Mouse (Mus musculus) limb, embryonic 14.5 days (tissue): Measurements from ENCODE around the gene Ppp1r18. TPM values are rescaled to one million over a fixed set of nuclear protein-coding genes. Genes with fewer than 3 reads are reported as not detected.

Experiments used
- ATAC-seq: fragments of 200-750 bp; cut with Nextera tagmentation; 2 replicates; pipeline ENCODE4 v1.8.0; 2017; ENCODE audit warnings: low read depth, moderate number of reproducible peaks, moderate TSS enrichment; ENCODE audit not compliant: low FRiP score
- DNase-seq: peaks from one replicate; pipeline ENCODE4 v3.0.0-alpha.2; 2015; ENCODE audit warnings: low spot score
- H3K27ac ChIP-seq: fragments of 300-500 bp; sonication (generic); replicated peaks from 2 replicates; pipeline ENCODE4 v1.5.1; 2014; ENCODE audit warnings: low read depth, mild to moderate bottlenecking, low read length, moderate library complexity, mixed read lengths
- H3K27me3 ChIP-seq: fragments of 300-500 bp; sonication (generic); 2 replicates; pipeline ENCODE4 v1.6.1; 2014; ENCODE audit warnings: low read length, mixed read lengths; ENCODE audit not compliant: control insufficient read depth, insufficient read depth
- H3K36me3 ChIP-seq: fragments of 300-500 bp; sonication (generic); 2 replicates; pipeline ENCODE4 v1.6.1; 2014; ENCODE audit warnings: mild to moderate bottlenecking, low read length, moderate library complexity, mixed read lengths; ENCODE audit not compliant: control insufficient read depth, insufficient read depth
- H3K4me1 ChIP-seq: fragments of 300-500 bp; sonication (generic); 2 replicates; pipeline ENCODE4 v1.6.1; 2014; ENCODE audit warnings: antibody characterized with exemption, low read length, mixed read lengths; ENCODE audit not compliant: control insufficient read depth, insufficient read depth
- H3K4me2 ChIP-seq: fragments of 300-500 bp; sonication (generic); replicated peaks from 2 replicates; pipeline ENCODE4 v1.6.1; 2014; ENCODE audit warnings: low read depth, mild to moderate bottlenecking, low read length, moderate library complexity; ENCODE audit not compliant: severe bottlenecking
- H3K4me3 ChIP-seq: fragments of 300-500 bp; sonication (generic); replicated peaks from 2 replicates; pipeline ENCODE4 v1.5.1; 2014; ENCODE audit warnings: low read length
- H3K9ac ChIP-seq: fragments of 300-500 bp; sonication (generic); 2 replicates; pipeline ENCODE4 v1.6.1; 2014; ENCODE audit warnings: mild to moderate bottlenecking, low read depth, low read length, moderate library complexity; ENCODE audit not compliant: severe bottlenecking
- H3K9me3 ChIP-seq: fragments of 300-500 bp; sonication (generic); 2 replicates; pipeline ENCODE4 v1.6.1; 2016; ENCODE audit warnings: low read length; ENCODE audit not compliant: control insufficient read depth
- POLR2A ChIP-seq: fragments of 200-500 bp; IDR thresholded peaks from 2 replicates; pipeline ENCODE4 v1.8.0; 2012; ENCODE audit warnings: inconsistent platforms, mild to moderate bottlenecking, moderate library complexity, borderline replicate concordance; ENCODE audit not compliant: insufficient read depth, insufficient read length; ENCODE audit errors: extremely low read depth
- WGBS: fragments of 180-500 bp; shearing (Covaris S2); extraction: QIAGEN DNeasy Blood & Tissue Kit; methylation state at CpG from one replicate; pipeline ENCODE4 v1.1.7; 2014; 5-methylcytosine and 5-hydroxymethylcytosine counted together
- polyA plus RNA-seq, 2 experiments: library from polyadenylated mRNA; depleted of rRNA in 1 of 2; stranded (reverse) in 1 of 2; unstranded in 1 of 2; fragments of >200 nt; fragmentation: Nextera tagmentation in 1 of 2; extraction: Ambion mirVana in 1 of 2; gene quantifications; 2 replicates each; pipeline versions ENCODE4 v1.2.1 to v1.2.3; 2012 to 2014

The Ppp1r18 gene
- polyA plus RNA-seq, 2 experiments = 26.3 to 47.2 TPM

DNA sequence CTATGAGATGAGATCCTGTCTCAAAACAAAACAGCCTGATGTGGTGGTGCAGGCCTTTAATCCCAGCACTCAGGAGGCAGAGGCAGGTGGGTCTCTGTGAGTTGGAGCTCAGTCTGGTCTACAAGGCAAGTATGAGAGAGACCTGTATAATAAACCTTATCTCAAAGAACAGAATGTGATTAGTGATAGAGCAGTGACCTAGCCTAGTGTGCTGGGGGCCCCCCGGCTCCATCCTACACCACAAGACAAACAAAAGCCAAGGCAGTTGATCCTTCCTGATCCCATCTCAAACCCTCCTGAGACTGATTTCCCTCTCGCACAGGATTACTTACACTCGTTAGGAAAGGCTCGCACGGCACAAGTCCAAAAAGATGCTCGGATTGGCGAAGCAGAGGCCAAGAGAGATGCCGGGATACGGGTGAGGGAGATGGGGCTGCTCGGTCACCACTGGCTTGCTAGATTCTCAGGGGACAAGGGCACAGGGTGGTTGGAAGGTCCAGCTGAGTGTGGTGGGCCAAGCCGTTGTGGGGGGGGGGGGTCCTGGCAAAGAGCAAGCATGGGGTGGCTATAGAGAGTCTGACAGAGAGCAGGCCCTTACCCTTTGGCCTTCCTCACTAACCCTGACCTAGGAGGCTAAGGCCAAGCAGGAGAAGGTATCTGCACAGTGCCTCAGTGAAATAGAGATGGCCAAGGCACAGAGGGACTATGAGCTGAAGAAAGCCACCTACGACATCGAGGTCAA is 40.1 kb upstream of the Ppp1r18 start:
- Histone ChIP-seq H3K9me3 (no peaks in the 10 kb centered on the region), H3K36me3 (peaks cover 23% of the 10 kb centered on the region), H3K27me3 (no peaks in the 10 kb centered on the region), H3K4me3 (no peak overlapping the region), H3K4me1 (peaks cover 21% of the 10 kb centered on the region; the same call in 1 of the 2 replicates), H3K27ac (no peak overlapping the region), H3K9ac (no peak overlapping the region), H3K4me2 (no peak overlapping the region)
- ATAC-seq (no peak), DNase-seq (no peak)
- WGBS = 93% methylated on average over 13 of the region's 13 CpGs
- TF ChIP-seq POLR2A = no peak

GRCm38 (mm10) chr17:35829737-35830136 is 35.7 kb upstream of the Ppp1r18 start:
- H3K36me3 ChIP-seq = peaks cover 64% of the 10 kb centered on the region
- peaks cover 12% of the 10 kb centered on the region for H3K4me1 ChIP-seq
- H3K9ac ChIP-seq = no peak overlapping the region; the same call in 1 of the 2 replicates
- H3K27ac ChIP-seq = no peak overlapping the region
- ATAC-seq = peak; percentile 70
- no peak for TF ChIP-seq POLR2A
- DNase-seq = peak; percentile 88
- H3K27me3 ChIP-seq = no peaks in the 10 kb centered on the region
- H3K4me3 ChIP-seq = peak overlapping the region; percentile 10; the same call in 1 of the 2 replicates
- 0 out of 2 replicates have a peak overlapping the region, but pooled peaks have one; percentile 27 for H3K4me2 ChIP-seq
- no peaks in the 10 kb centered on the region for H3K9me3 ChIP-seq
- WGBS = 1% methylated on average over 21 of the region's 21 CpGs

DNA sequence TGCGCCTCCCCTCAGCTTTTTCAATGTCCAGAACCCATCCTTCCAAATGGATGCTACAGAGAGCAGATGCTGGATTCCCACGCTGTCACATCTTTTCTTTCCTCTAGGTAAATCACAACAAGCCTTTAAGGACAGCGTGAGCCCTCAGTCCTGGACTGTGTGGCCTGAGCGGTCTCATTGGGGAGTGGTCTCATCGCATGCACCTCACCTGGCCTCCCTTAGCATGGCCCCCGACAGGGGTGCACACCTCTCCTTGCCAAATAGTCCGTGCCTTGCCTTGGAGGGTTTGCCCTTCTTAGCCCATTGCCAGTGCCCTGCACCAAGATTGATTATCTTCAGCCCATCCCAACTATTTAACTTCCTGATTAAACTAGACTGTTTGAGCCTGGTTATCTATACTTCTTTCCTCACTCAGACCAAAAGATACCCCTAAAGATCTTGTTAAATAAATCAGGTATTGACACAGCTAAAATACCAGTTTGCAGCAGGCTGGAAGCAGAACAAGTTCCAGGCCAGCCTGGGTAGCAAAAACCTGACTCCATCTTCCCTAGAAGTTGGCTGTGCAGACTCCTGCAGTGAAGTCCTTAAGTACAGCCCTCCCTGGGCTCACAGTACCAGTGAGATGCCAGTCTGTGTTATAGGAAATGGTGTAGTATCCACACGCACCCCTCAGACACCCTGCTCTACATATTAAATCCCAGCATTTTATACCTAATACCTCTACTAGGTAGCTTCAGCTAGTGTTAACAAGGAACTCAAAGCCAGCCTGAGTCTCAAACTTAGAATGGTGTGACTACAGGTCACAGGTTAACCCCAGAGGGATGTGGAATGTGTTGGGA is 32.8 kb upstream of the Ppp1r18 start:
- Histone ChIP-seq H3K4me3 (no peak overlapping the region), H3K4me1 (peaks cover 23% of the 10 kb centered on the region), H3K9ac (no peak overlapping the region), H3K9me3 (no peaks in the 10 kb centered on the region), H3K36me3 (peaks cover 66% of the 10 kb centered on the region), H3K27ac (no peak overlapping the region), H3K4me2 (no peak overlapping the region), H3K27me3 (no peaks in the 10 kb centered on the region)
- TF ChIP-seq POLR2A = no peak
- 65% methylated on average over 8 of the region's 8 CpGs for WGBS
- no peak for ATAC-seq
- no peak for DNase-seq

GRCm38 (mm10) chr17:35833239-35833751 is 32.1 kb upstream of the Ppp1r18 start:
- no peak overlapping the region for H3K4me2 ChIP-seq
- no peak overlapping the region for H3K9ac ChIP-seq
- peaks cover 23% of the 10 kb centered on the region for H3K4me1 ChIP-seq
- H3K27me3 ChIP-seq = no peaks in the 10 kb centered on the region
- no peak overlapping the region for H3K27ac ChIP-seq
- 21% methylated on average over 5 of the region's 5 CpGs for WGBS
- H3K9me3 ChIP-seq = no peaks in the 10 kb centered on the region
- peaks cover 63% of the 10 kb centered on the region for H3K36me3 ChIP-seq
- no peak overlapping the region for H3K4me3 ChIP-seq
- ATAC-seq (no peak), DNase-seq (no peak)
- TF ChIP-seq POLR2A = no peak

DNA sequence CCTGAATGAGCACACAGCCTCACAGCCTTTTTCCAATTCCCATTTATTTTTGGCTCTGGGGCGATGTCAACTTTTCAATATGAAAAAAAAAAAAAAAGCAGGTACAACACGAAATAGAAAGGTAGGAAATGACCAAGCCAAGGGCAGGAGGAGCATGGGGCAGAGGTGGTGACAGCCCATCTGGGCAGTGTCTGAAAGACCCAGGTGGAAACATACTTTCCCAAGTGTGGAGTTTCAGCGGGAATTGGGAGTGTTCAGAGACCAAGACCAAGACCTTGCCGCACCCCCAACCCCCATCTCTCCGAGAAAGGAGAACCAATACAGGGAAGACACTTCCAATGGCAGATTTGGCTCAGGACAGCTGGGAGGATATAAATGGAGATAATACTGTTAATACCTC is 31.5 kb upstream of the Ppp1r18 start:
- peaks cover 23% of the 10 kb centered on the region for H3K4me1 ChIP-seq
- H3K27me3 ChIP-seq = no peaks in the 10 kb centered on the region
- H3K9ac ChIP-seq = no peak overlapping the region
- DNase-seq = no peak
- no peak overlapping the region for H3K27ac ChIP-seq
- H3K36me3 ChIP-seq = peaks cover 63% of the 10 kb centered on the region
- no peak for TF ChIP-seq POLR2A
- no peaks in the 10 kb centered on the region for H3K9me3 ChIP-seq
- H3K4me3 ChIP-seq = 0 out of 2 replicates have a peak overlapping the region, but pooled peaks have one; percentile 52
- no peak overlapping the region for H3K4me2 ChIP-seq
- no peak for ATAC-seq
- WGBS = 56% methylated on average over 5 of the region's 5 CpGs
